Mouse (Mus musculus): ENCODE data around the gene Akna.

- no peak for TF ChIP-seq CTCF (IDR thresholded peaks at IDR 0.05 in 2 of 3, conservative IDR thresholded peaks at IDR 0.05 in 1 of 3; ENCODE audit: control insufficient read depth in 1 of 3, insufficient read depth in 1 of 3, low read depth in 2 of 3, low read length in 3 of 3, poor library complexity in 1 of 3, severe bottlenecking in 1 of 3)
- TF ChIP-seq KAT2A (conservative IDR thresholded peaks at IDR 0.05; ENCODE audit: low read depth, low read length) = no peak
- no peak for TF ChIP-seq POLR2A (IDR thresholded peaks at IDR 0.05; ENCODE audit: control insufficient read depth in 1 of 2, insufficient read depth in 1 of 2, low read depth in 1 of 2, low read length in 2 of 2, poor library complexity in 1 of 2)
- no peak for TF ChIP-seq TAL1 (IDR thresholded peaks at IDR 0.05; ENCODE audit: low read length)
- TF ChIP-seq CHD1 (IDR thresholded peaks at IDR 0.05; ENCODE audit: low read depth, low read length) = no peak
Measured at GRCm38 (mm10) chr4:63389121-63389886, 13.8 kb downstream of the Akna start.

All from MEL (cell line).